Mouse (Mus musculus): Measurements from ENCODE around the gene Cfap73.

Gene Cfap73

GRCm38 (mm10) chr5:120612822-120613604, 21.0 kb downstream of the Cfap73 start:
- peak; percentile 100 for DNase-seq (ENCODE audit: low spot score)

- DNase-seq (ENCODE audit: low spot score) = peak; percentile 92
These were observed 21.6 kb downstream of the Cfap73 start, which contains the start of the genes Rita1 and Ddx54 for GRCm38 (mm10) chr5:120612442-120612821. Gene Rita1, minus strand, starts transcription at chr5:120612589. Gene Ddx54, plus strand, starts transcription at chr5:120612739.

- no peak for DNase-seq (ENCODE audit: low spot score)
These were observed 22.6 kb downstream of the Cfap73 start for GRCm38 (mm10) chr5:120611416-120611815.

- DNase-seq (ENCODE audit: low spot score) = no peak
These were observed 23.1 kb downstream of the Cfap73 start for GRCm38 (mm10) chr5:120610906-120611305.

GRCm38 (mm10) chr5:120609246-120609775, 24.7 kb downstream of the Cfap73 start:
- no peak for DNase-seq (ENCODE audit: low spot score)

- no peak for DNase-seq (ENCODE audit: low spot score)
These were observed 26.7 kb downstream of the Cfap73 start for GRCm38 (mm10) chr5:120607335-120607734.

- no peak for DNase-seq (ENCODE audit: low spot score)
These were observed 27.3 kb downstream of the Cfap73 start for GRCm38 (mm10) chr5:120606590-120607200.

- peak; percentile 73 for DNase-seq (ENCODE audit: low spot score)
These were observed 28.3 kb downstream of the Cfap73 start for GRCm38 (mm10) chr5:120605688-120606087.

- DNase-seq (ENCODE audit: low spot score) = no peak
These were observed 28.8 kb downstream of the Cfap73 start for GRCm38 (mm10) chr5:120605241-120605661.

- DNase-seq (ENCODE audit: low spot score) = no peak
These were observed 29.2 kb downstream of the Cfap73 start for GRCm38 (mm10) chr5:120604839-120605238.

GRCm38 (mm10) chr5:120603515-120603914, 30.5 kb downstream of the Cfap73 start:
- DNase-seq (ENCODE audit: low spot score) = no peak

GRCm38 (mm10) chr5:120602210-120602609, 31.8 kb downstream of the Cfap73 start:
- no peak for DNase-seq (ENCODE audit: low spot score)

- DNase-seq (ENCODE audit: low spot score) = no peak
These were observed 32.9 kb downstream of the Cfap73 start for GRCm38 (mm10) chr5:120600946-120601668.

- no peak for DNase-seq (ENCODE audit: low spot score)
These were observed 34.4 kb downstream of the Cfap73 start for GRCm38 (mm10) chr5:120599625-120600024.

- no peak for DNase-seq (ENCODE audit: low spot score)
These were observed 39.5 kb downstream of the Cfap73 start for GRCm38 (mm10) chr5:120594485-120594884.

GRCm38 (mm10) chr5:120592141-120592540, 41.9 kb downstream of the Cfap73 start:
- DNase-seq (ENCODE audit: low spot score) = no peak

- no peak for DNase-seq (ENCODE audit: low spot score)
These were observed 43.6 kb downstream of the Cfap73 start for GRCm38 (mm10) chr5:120590356-120591010.

- peak; percentile 98 for DNase-seq (ENCODE audit: low spot score)
These were observed 45.4 kb downstream of the Cfap73 start, which contains the start of the genes Tpcn1 and Iqcd for GRCm38 (mm10) chr5:120588569-120589094. Gene Tpcn1, minus strand, starts transcription at chr5:120588673. Gene Iqcd, plus strand, starts transcription at chr5:120589016.

- no peak for DNase-seq (ENCODE audit: low spot score)
These were observed 46.0 kb downstream of the Cfap73 start for GRCm38 (mm10) chr5:120587940-120588568.

- no peak for DNase-seq (ENCODE audit: low spot score)
These were observed 46.5 kb downstream of the Cfap73 start for GRCm38 (mm10) chr5:120587616-120587926.

All from ovary, adult 18-20 months (tissue).